Mouse (Mus musculus) MEL (cell line): ENCODE data around the gene Aldh4a1. TPM values are rescaled to one million over a fixed set of nuclear protein-coding genes. Genes with fewer than 3 reads are reported as not detected.

Experiments
- DNase-seq: peaks from one replicate; pipeline ENCODE4 v3.0.0; 2011; ENCODE audit warnings: low read depth, low spot score
- H3K27ac ChIP-seq: 2 replicates; pipeline ENCODE4 v1.5.1; 2012; ENCODE audit warnings: low read depth, mild to moderate bottlenecking, control low read depth, low read length, moderate library complexity; ENCODE audit not compliant: control insufficient read depth
- H3K27me3 ChIP-seq, 2 experiments: fragments of 150-350 bp in 1 of 2; sonication (generic) in 1 of 2; 2 replicates each; pipeline ENCODE4 v1.6.1; 2012; ENCODE audit warnings: low read length in 2 of 2, mild to moderate bottlenecking in 2 of 2, improper control_type of control experiment in 1 of 2, moderate library complexity in 1 of 2; ENCODE audit not compliant: insufficient read depth in 2 of 2, control insufficient read depth in 1 of 2
- H3K36me3 ChIP-seq, 2 experiments: 2 replicates each; pipeline ENCODE4 v1.6.1; 2012 to 2014; ENCODE audit warnings: low read length in 2 of 2, improper control_type of control experiment in 1 of 2, inconsistent platforms in 1 of 2, mild to moderate bottlenecking in 1 of 2; ENCODE audit not compliant: insufficient read depth in 2 of 2, control insufficient read depth in 1 of 2
- H3K4me1 ChIP-seq, 2 experiments: fragments of 150-350 bp in 1 of 2; sonication (generic) in 1 of 2; 2 replicates each; pipeline ENCODE4 v1.6.1; 2012; ENCODE audit warnings: low read length in 2 of 2, improper control_type of control experiment in 1 of 2, mild to moderate bottlenecking in 1 of 2; ENCODE audit not compliant: insufficient read depth in 2 of 2, control insufficient read depth in 1 of 2
- H3K4me3 ChIP-seq, 2 experiments: fragments of 150-350 bp in 1 of 2; sonication (generic) in 1 of 2; 2 replicates each; pipeline ENCODE4 v1.5.1; 2012; ENCODE audit warnings: low read depth in 2 of 2, low read length in 2 of 2, mild to moderate bottlenecking in 2 of 2, moderate library complexity in 2 of 2, control low read depth in 1 of 2, improper control_type of control experiment in 1 of 2; ENCODE audit not compliant: control insufficient read depth in 1 of 2, insufficient read depth in 1 of 2
- H3K79me2 ChIP-seq: 2 replicates; pipeline ENCODE4 v1.6.1; 2012; ENCODE audit warnings: mild to moderate bottlenecking, low read length, moderate library complexity; ENCODE audit not compliant: control insufficient read depth, poor library complexity, insufficient read depth
- H3K9ac ChIP-seq: 2 replicates; pipeline ENCODE4 v1.6.1; 2012; ENCODE audit warnings: low read depth, mild to moderate bottlenecking, control low read depth, low read length, moderate library complexity; ENCODE audit not compliant: control insufficient read depth, poor library complexity, severe bottlenecking
- H3K9me3 ChIP-seq: fragments of 150-350 bp; sonication (generic); replicated peaks from 2 replicates; pipeline ENCODE4 v1.6.1; 2012; ENCODE audit warnings: mild to moderate bottlenecking, low read length, improper control_type of control experiment, moderate library complexity; ENCODE audit not compliant: insufficient read depth
- E2F4 ChIP-seq: IDR thresholded peaks from 2 replicates; pipeline ENCODE4 v1.6.1; 2011; ENCODE audit warnings: low read depth, low read length, improper control_type of control experiment, borderline replicate concordance
- EP300 ChIP-seq, 2 experiments: IDR thresholded peaks; 2 replicates each; pipeline ENCODE4 v1.6.1; 2011; ENCODE audit warnings: improper control_type of control experiment in 2 of 2, low read length in 2 of 2, low read depth in 1 of 2, mild to moderate bottlenecking in 1 of 2
- ETS1 ChIP-seq: IDR thresholded peaks from 2 replicates; pipeline ENCODE4 v1.6.1; 2012; ENCODE audit warnings: low read depth, mild to moderate bottlenecking, inconsistent platforms, low read length, improper control_type of control experiment, moderate library complexity
- GABPA ChIP-seq: IDR thresholded peaks from 2 replicates; pipeline ENCODE4 v1.6.1; 2012; ENCODE audit warnings: low read depth, mild to moderate bottlenecking, inconsistent platforms, low read length, improper control_type of control experiment, moderate library complexity
- HCFC1 ChIP-seq: IDR thresholded peaks from 2 replicates; pipeline ENCODE4 v1.6.1; 2012; ENCODE audit warnings: low read depth, mild to moderate bottlenecking, inconsistent platforms, low read length, improper control_type of control experiment, moderate library complexity
- MAFK ChIP-seq: IDR thresholded peaks from 2 replicates; pipeline ENCODE4 v1.6.1; 2011; ENCODE audit warnings: low read depth, mild to moderate bottlenecking, low read length, improper control_type of control experiment, borderline replicate concordance
- MAZ ChIP-seq: IDR thresholded peaks from 2 replicates; pipeline ENCODE4 v1.6.1; 2012; ENCODE audit warnings: low read depth, mild to moderate bottlenecking, inconsistent platforms, low read length, improper control_type of control experiment
- MEF2A ChIP-seq: IDR thresholded peaks from 2 replicates; pipeline ENCODE4 v1.6.1; 2014; ENCODE audit warnings: low read depth, mild to moderate bottlenecking, inconsistent platforms, low read length, improper control_type of control experiment; ENCODE audit not compliant: poor library complexity, insufficient replicate concordance, severe bottlenecking; ENCODE audit errors: extremely low read depth
- MYC ChIP-seq: IDR thresholded peaks from 2 replicates; pipeline ENCODE4 v1.6.1; 2011; ENCODE audit warnings: low read depth, mild to moderate bottlenecking, low read length, improper control_type of control experiment, moderate library complexity
- NELFE ChIP-seq: IDR thresholded peaks from 2 replicates; pipeline ENCODE4 v1.6.1; 2011; ENCODE audit warnings: low read depth, low read length, improper control_type of control experiment
- POLR2AphosphoS2 ChIP-seq: IDR thresholded peaks from 2 replicates; pipeline ENCODE4 v1.6.1; 2011; ENCODE audit warnings: low read length, improper control_type of control experiment
- POLR2AphosphoS5 ChIP-seq: IDR thresholded peaks from 2 replicates; pipeline ENCODE4 v1.6.1; 2012; ENCODE audit warnings: low read depth, borderline replicate concordance, mild to moderate bottlenecking, inconsistent platforms, low read length, moderate library complexity, mixed read lengths
- RCOR1 ChIP-seq: IDR thresholded peaks from 2 replicates; pipeline ENCODE4 v1.6.1; 2012; ENCODE audit warnings: low read depth, mild to moderate bottlenecking, inconsistent platforms, low read length, improper control_type of control experiment
- SIN3A ChIP-seq: IDR thresholded peaks from 2 replicates; pipeline ENCODE4 v1.6.1; 2012; ENCODE audit warnings: low read length, improper control_type of control experiment, inconsistent platforms
- SMC3 ChIP-seq: IDR thresholded peaks from 2 replicates; pipeline ENCODE4 v1.6.1; 2011; ENCODE audit warnings: low read depth, low read length, improper control_type of control experiment
- TAL1 ChIP-seq: IDR thresholded peaks from 2 replicates; pipeline ENCODE4 v1.6.1; 2012; ENCODE audit warnings: mild to moderate bottlenecking, inconsistent platforms, low read length, moderate library complexity, mixed read lengths
- UBTF ChIP-seq: IDR thresholded peaks from 2 replicates; pipeline ENCODE4 v1.6.1; 2012; ENCODE audit warnings: low read depth, mild to moderate bottlenecking, inconsistent platforms, low read length, improper control_type of control experiment, moderate library complexity, borderline replicate concordance; ENCODE audit not compliant: insufficient read depth
- USF1 ChIP-seq: IDR thresholded peaks from 2 replicates; pipeline ENCODE4 v1.6.1; 2014; ENCODE audit warnings: low read depth, mild to moderate bottlenecking, inconsistent platforms, low read length, improper control_type of control experiment, moderate library complexity
- USF2 ChIP-seq, 2 experiments: IDR thresholded peaks; 2 replicates each; pipeline ENCODE4 v1.6.1; 2011 to 2012; ENCODE audit warnings: improper control_type of control experiment in 2 of 2, low read length in 2 of 2, borderline replicate concordance in 1 of 2, inconsistent platforms in 1 of 2, low read depth in 1 of 2, mild to moderate bottlenecking in 1 of 2; ENCODE audit not compliant: insufficient read depth in 1 of 2
- ZKSCAN1 ChIP-seq: IDR thresholded peaks from 2 replicates; pipeline ENCODE4 v1.6.1; 2012; ENCODE audit warnings: low read depth, mild to moderate bottlenecking, inconsistent platforms, low read length, improper control_type of control experiment, moderate library complexity
- polyA plus RNA-seq, 2 experiments: library from polyadenylated mRNA; stranded (reverse) in 1 of 2; unstranded in 1 of 2; fragments of >175 nt in 1 of 2; fragments of >200 nt in 1 of 2; gene quantifications; 2 replicates each; pipeline versions ENCODE4 v1.2.1 to v1.2.4; 2012; ENCODE audit warnings: low replicate concordance in 2 of 2, low read depth in 1 of 2; ENCODE audit not compliant: insufficient read length in 2 of 2, insufficient read depth in 1 of 2, missing spikeins in 1 of 2
- total RNA-seq: library from RNA; depleted of rRNA; stranded (reverse); fragments of 300-350 nt; gene quantifications from 2 replicates; pipeline ENCODE4 v1.2.3, GENCODE M21; 2012

The Aldh4a1 gene
- total and polyA plus RNA-seq, 3 experiments = 11.7 to 12.3 TPM; not detected in 1

- Histone ChIP-seq H3K27me3 (no peaks in the 10 kb centered on the region), H3K79me2 (no peaks in the 10 kb centered on the region)
- no peak for DNase-seq
Measured at GRCm38 (mm10) chr4:139593383-139593782, 29.3 kb upstream of the Aldh4a1 start.

GRCm38 (mm10) chr4:139594062-139594461, 28.6 kb upstream of the Aldh4a1 start:
- Histone ChIP-seq H3K9ac (no peak overlapping the region), H3K79me2 (no peaks in the 10 kb centered on the region), H3K27ac (no peak overlapping the region), H3K4me1 (no peaks in the 10 kb centered on the region)
- DNase-seq = no peak
- no peak for TF ChIP-seq HCFC1
- no peak for TF ChIP-seq ZKSCAN1
- TF ChIP-seq SIN3A = no peak
- no peak for TF ChIP-seq RCOR1
- TF ChIP-seq UBTF = no peak
- TF ChIP-seq SMC3 = no peak
- TF ChIP-seq E2F4 = no peak
- no peak for TF ChIP-seq MEF2A
- TF ChIP-seq NELFE = no peak
- TF ChIP-seq TAL1 = no peak
- TF ChIP-seq POLR2AphosphoS5 = no peak
- no peak for TF ChIP-seq GABPA
- TF ChIP-seq MAFK = no peak
- no peak for TF ChIP-seq MAZ
- no peak for TF ChIP-seq POLR2AphosphoS2
- no peak for TF ChIP-seq EP300 (IDR thresholded peaks at IDR 0.05; ENCODE audit: low read depth in 1 of 2, low read length in 2 of 2)
- TF ChIP-seq USF1 = no peak
- no peak for TF ChIP-seq ETS1
- no peak for TF ChIP-seq USF2 (IDR thresholded peaks at IDR 0.05; ENCODE audit: borderline replicate concordance in 1 of 2, insufficient read depth in 1 of 2, low read depth in 1 of 2, low read length in 2 of 2)
- TF ChIP-seq MYC = no peak
- TF ChIP-seq, all 39 proteins: peak for 0
- H3K9me3 ChIP-seq = no peaks in the 10 kb centered on the region
- H3K36me3 ChIP-seq = no peaks in the 10 kb centered on the region
- H3K27me3 ChIP-seq = no peaks in the 10 kb centered on the region
- no peak overlapping the region for H3K4me3 ChIP-seq

More at GRCm38 (mm10) chr4:139593383-139593782, 29.3 kb upstream of the Aldh4a1 start:
- no peak overlapping the region for H3K27ac ChIP-seq
- no peak overlapping the region for H3K9ac ChIP-seq
- H3K36me3 ChIP-seq = no peaks in the 10 kb centered on the region
- no peaks in the 10 kb centered on the region for H3K9me3 ChIP-seq
- no peaks in the 10 kb centered on the region for H3K4me1 ChIP-seq
- no peak overlapping the region for H3K4me3 ChIP-seq
- no peak for TF ChIP-seq POLR2AphosphoS5
